Mouse (Mus musculus) intestine, embryonic 16.5 days (tissue): ENCODE data around the gene Sdc3. TPM values are rescaled to one million over a fixed set of nuclear protein-coding genes. Genes with fewer than 3 reads are reported as not detected.
A peak's percentile ranks its signal among the peaks of the same experiment; 100 is the strongest.

Source experiments
- ATAC-seq: fragments of 200-750 bp; cut with Nextera tagmentation; 2 replicates; pipeline ENCODE4 v1.8.0; 2017; ENCODE audit warnings: moderate TSS enrichment, moderate library complexity
- H3K27ac ChIP-seq: fragments of 300-500 bp; sonication (generic); 2 replicates; pipeline ENCODE4 v1.5.1; 2014; ENCODE audit warnings: mild to moderate bottlenecking, low read length
- H3K27me3 ChIP-seq: fragments of 300-500 bp; sonication (generic); replicated peaks from 2 replicates; pipeline ENCODE4 v1.6.1; 2014; ENCODE audit warnings: low read length, control low read depth, mixed read lengths; ENCODE audit not compliant: control insufficient read depth, insufficient read depth
- H3K36me3 ChIP-seq: fragments of 300-500 bp; sonication (generic); 2 replicates; pipeline ENCODE4 v1.6.1; 2014; ENCODE audit warnings: low read length, control low read depth; ENCODE audit not compliant: control insufficient read depth, insufficient read depth
- H3K4me1 ChIP-seq: fragments of 300-500 bp; sonication (generic); 2 replicates; pipeline ENCODE4 v1.6.1; 2014; ENCODE audit warnings: low read length, control low read depth, mixed read lengths; ENCODE audit not compliant: control insufficient read depth, insufficient read depth
- H3K4me2 ChIP-seq: fragments of 300-500 bp; sonication (generic); 2 replicates; pipeline ENCODE4 v1.6.1; 2014; ENCODE audit warnings: low read depth, low read length, control low read depth
- H3K4me3 ChIP-seq: fragments of 300-500 bp; sonication (generic); 2 replicates; pipeline ENCODE4 v1.5.1; 2014; ENCODE audit warnings: mild to moderate bottlenecking, low read length
- H3K9ac ChIP-seq: fragments of 300-500 bp; sonication (generic); 2 replicates; pipeline ENCODE4 v1.6.1; 2014; ENCODE audit warnings: low read depth, low read length
- H3K9me3 ChIP-seq: fragments of 300-500 bp; sonication (generic); 2 replicates; pipeline ENCODE4 v1.6.1; 2016; ENCODE audit warnings: low read length, control low read depth; ENCODE audit not compliant: control insufficient read depth
- WGBS: fragments of 180-500 bp; shearing (Covaris S2); extraction: QIAGEN DNeasy Blood & Tissue Kit; methylation state at CpG from one replicate; pipeline ENCODE4 v1.1.7; 2014; 5-methylcytosine and 5-hydroxymethylcytosine counted together
- polyA plus RNA-seq: library from polyadenylated mRNA; unstranded; fragments of >200 nt; fragmentation: Nextera tagmentation; extraction: Ambion mirVana; gene quantifications from 2 replicates; pipeline ENCODE4 v1.2.1, GENCODE M21; 2015

Sdc3 gene
- polyA plus RNA-seq, 1 experiment from 2014 or later = 12.3 TPM

DNA sequence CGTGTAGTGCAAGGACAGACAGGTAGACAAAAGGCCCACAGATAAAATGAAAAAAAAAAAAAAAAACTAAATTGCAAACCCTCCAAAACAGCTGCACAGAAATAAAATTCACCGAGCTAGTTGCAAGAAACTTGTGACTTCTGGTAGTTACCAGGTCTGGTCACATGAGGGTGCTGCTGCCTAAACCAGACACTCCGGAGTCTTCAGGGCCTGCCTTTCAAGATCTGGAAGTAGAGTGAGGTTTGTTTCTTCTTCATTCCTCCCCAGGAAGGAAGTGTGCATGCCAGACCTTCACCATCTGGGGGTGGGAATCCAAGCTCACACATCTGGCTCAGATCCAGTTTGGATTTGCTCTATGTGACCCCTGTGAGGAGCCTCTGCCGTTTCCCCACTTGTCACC is 7.6 kb upstream of the Sdc3 start:
- no peak; the same call in 1 of the 2 replicates for ATAC-seq

DNA sequence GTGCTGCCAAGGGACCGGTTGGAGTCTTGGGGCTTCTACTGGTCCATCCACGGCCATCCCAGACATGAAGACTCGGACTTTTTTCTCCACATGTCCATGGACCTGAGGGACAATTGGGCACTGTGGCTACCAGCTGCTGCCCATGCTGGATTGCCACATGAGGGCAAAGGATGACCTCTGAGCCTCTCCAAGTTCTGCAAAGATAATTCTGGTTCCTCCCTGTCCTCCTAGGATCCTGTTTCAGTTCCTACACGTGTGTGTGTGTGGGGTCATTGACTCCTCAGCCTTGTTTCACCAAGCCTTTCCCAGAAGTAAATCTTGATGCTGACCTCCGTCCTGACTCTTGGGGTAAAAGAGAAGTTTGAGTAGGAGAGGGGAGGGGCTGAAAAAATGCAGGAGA is 4.8 kb upstream of the Sdc3 start:
- H3K27ac ChIP-seq = no peak overlapping the region
- H3K9me3 ChIP-seq = no peaks in the 10 kb centered on the region
- no peak overlapping the region for H3K9ac ChIP-seq
- 78% methylated on average over 5 of the region's 5 CpGs for WGBS
- H3K27me3 ChIP-seq = 0 out of 2 replicates have a peak, but pooled peaks cover 3% of the 10 kb centered on the region
- H3K4me2 ChIP-seq = no peak overlapping the region
- H3K36me3 ChIP-seq = no peaks in the 10 kb centered on the region
- H3K4me1 ChIP-seq = peaks cover 3% of the 10 kb centered on the region; the same call in 1 of the 2 replicates
- H3K4me3 ChIP-seq = no peak overlapping the region
- no peak for ATAC-seq

More for the DNA sequence above, 7.6 kb upstream of the Sdc3 start:
- WGBS = 19% methylated on average over 4 of the region's 4 CpGs
- no peak overlapping the region for H3K27ac ChIP-seq
- H3K27me3 ChIP-seq = no peaks in the 10 kb centered on the region
- no peak overlapping the region for H3K9ac ChIP-seq
- no peak overlapping the region for H3K4me2 ChIP-seq
- H3K9me3 ChIP-seq = no peaks in the 10 kb centered on the region
- no peak overlapping the region for H3K4me3 ChIP-seq
- no peaks in the 10 kb centered on the region for H3K36me3 ChIP-seq
- peaks cover 3% of the 10 kb centered on the region; the same call in 1 of the 2 replicates for H3K4me1 ChIP-seq

DNA sequence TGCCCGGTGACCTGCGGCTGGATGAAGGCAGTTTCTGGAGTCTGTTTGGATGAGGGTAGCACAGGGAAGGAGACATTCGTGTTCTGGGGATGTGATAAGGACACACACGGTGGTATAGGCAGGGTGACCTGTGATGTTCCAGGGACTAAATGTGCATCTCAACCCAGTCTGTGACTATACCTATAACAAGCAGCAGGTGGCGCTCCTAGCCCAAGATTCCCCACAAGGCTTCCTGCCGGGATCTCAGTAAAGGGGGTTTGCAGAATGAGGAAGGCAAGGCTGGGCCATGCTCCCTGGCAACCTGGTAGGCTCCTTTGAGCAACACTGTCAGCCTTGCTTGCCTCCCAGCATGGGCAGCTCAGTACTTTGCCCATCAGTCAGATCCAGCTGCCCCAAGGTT is 2.2 kb upstream of the Sdc3 start:
- Histone ChIP-seq H3K9me3 (no peaks in the 10 kb centered on the region), H3K36me3 (no peaks in the 10 kb centered on the region), H3K9ac (no peak overlapping the region), H3K27ac (no peak overlapping the region), H3K4me1 (peaks cover 6% of the 10 kb centered on the region; the same call in 1 of the 2 replicates), H3K4me3 (no peak overlapping the region), H3K4me2 (no peak overlapping the region), H3K27me3 (peaks cover 6% of the 10 kb centered on the region; the same call in 1 of the 2 replicates)
- WGBS = 10% methylated on average over 6 of the region's 6 CpGs
- ATAC-seq = peak; percentile 23; the same call in 1 of the 2 replicates

DNA sequence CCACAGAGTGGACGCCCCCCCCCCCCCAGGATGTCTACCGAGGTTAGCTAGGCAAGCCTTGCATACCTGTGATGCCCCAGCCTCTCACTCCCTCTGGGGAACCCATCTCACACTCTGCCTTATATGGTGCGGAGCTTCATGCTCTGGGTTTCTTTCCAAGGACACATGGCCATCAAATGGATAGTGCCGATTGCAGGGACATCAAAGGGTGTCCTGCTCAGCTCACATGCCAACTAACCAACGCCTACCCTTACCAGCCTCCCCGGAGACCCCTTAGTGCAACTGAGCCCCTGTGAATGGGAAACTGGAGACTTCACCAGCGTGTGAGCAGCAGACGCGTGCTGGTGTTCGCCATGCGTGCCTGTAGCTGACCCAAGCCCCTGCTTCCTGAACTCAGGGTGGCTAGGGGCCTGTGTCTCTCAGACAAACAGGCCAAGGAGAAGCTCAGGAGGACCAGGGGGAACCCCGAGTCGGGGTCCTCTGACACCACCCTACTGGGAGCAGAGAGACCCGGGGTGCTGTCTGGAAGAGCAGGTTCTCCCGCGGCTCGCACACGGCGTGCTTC is 444 bp upstream of the Sdc3 start:
- Histone ChIP-seq H3K9me3 (no peaks in the 10 kb centered on the region), H3K9ac (peak overlapping the region; percentile 90), H3K4me1 (peaks cover 8% of the 10 kb centered on the region; the same call in 1 of the 2 replicates), H3K27ac (peak overlapping the region; percentile 29; the same call in 1 of the 2 replicates), H3K4me3 (peak overlapping the region; percentile 79), H3K27me3 (peaks cover 6% of the 10 kb centered on the region; the same call in 1 of the 2 replicates), H3K4me2 (peak overlapping the region; percentile 98), H3K36me3 (no peaks in the 10 kb centered on the region)
- 5% methylated on average over 17 of the region's 19 CpGs for whole genome bisulfite sequencing
- ATAC-seq = peak; percentile 16

DNA sequence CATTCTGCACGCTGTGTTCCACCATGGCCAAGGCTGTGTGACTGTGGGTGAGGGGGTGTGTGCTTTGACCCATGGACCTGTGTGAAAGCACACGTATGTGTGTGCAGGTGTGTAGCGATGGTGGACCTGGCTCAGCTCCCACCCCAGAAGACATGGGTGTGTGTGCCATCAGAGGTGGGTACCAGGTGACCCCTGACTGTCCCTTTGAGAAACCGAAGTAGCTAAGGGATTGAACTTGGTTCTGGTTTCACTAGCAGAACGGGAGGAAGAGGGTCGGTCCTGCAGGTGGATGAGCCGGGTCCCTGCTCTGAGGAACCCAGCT is 804 bp downstream of the Sdc3 start:
- Histone ChIP-seq H3K27me3 (peaks cover 6% of the 10 kb centered on the region; the same call in 1 of the 2 replicates), H3K27ac (no peak overlapping the region), H3K9ac (peak overlapping the region; percentile 90), H3K4me1 (peaks cover 20% of the 10 kb centered on the region), H3K36me3 (no peaks in the 10 kb centered on the region), H3K4me3 (peak overlapping the region; percentile 79), H3K4me2 (peak overlapping the region; percentile 98), H3K9me3 (no peaks in the 10 kb centered on the region)
- WGBS = 40% methylated on average over 7 of the region's 7 CpGs
- ATAC-seq = no peak; the same call in 1 of the 2 replicates

DNA sequence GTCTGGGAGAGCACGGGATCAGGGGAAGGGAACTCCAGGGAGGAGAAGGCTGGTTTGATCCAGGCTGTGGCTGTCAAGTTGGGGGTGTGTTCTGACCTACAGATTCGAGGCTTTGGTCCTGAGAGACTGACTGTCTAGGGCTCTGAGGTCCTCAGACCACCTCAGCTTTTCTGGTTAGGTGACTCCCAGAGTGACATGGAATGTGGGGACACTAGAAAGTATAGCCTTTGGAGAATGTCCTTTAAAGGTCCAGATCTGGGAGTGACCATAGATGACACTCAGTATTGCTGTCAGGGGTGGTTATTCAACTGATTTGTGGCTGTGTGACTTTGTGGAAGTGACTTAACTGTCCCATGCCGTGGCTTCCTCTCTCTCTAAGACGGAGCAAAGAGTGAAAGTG is 2.4 kb downstream of the Sdc3 start:
- H3K9me3 ChIP-seq = no peaks in the 10 kb centered on the region
- peaks cover 6% of the 10 kb centered on the region; the same call in 1 of the 2 replicates for H3K27me3 ChIP-seq
- peak overlapping the region; percentile 23; the same call in 1 of the 2 replicates for H3K4me2 ChIP-seq
- H3K4me1 ChIP-seq = peaks cover 33% of the 10 kb centered on the region
- no peak for ATAC-seq
- H3K4me3 ChIP-seq = no peak overlapping the region
- H3K9ac ChIP-seq = no peak overlapping the region
- WGBS = 38% methylated on average over 4 of the region's 4 CpGs
- H3K27ac ChIP-seq = no peak overlapping the region
- no peaks in the 10 kb centered on the region for H3K36me3 ChIP-seq

DNA sequence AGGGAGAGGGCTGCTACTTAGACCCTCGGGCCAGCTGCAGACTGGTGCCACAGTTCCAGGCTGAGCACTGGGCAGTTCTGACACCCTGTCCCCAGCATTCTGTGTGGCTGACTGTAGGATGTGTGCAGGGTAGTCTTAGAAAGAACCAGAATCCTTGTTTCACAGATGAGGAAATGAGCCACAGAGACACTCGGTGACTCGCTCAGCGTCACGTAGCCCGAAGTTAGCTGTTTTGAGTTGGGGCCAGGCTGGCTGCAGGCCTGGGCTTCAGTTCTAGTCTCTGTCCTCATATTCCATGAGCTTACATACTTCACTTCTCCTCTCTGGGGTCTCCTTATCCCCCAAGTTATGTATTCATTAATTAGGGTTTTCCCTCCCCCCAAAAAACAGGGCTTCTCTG is 3.6 kb downstream of the Sdc3 start:
- Histone ChIP-seq H3K4me1 (peaks cover 36% of the 10 kb centered on the region), H3K27me3 (peaks cover 6% of the 10 kb centered on the region; the same call in 1 of the 2 replicates), H3K36me3 (no peaks in the 10 kb centered on the region), H3K9me3 (no peaks in the 10 kb centered on the region), H3K9ac (no peak overlapping the region), H3K4me2 (no peak overlapping the region), H3K4me3 (no peak overlapping the region), H3K27ac (no peak overlapping the region)
- WGBS = 85% methylated on average over 6 of the region's 6 CpGs
- no peak for ATAC-seq

DNA sequence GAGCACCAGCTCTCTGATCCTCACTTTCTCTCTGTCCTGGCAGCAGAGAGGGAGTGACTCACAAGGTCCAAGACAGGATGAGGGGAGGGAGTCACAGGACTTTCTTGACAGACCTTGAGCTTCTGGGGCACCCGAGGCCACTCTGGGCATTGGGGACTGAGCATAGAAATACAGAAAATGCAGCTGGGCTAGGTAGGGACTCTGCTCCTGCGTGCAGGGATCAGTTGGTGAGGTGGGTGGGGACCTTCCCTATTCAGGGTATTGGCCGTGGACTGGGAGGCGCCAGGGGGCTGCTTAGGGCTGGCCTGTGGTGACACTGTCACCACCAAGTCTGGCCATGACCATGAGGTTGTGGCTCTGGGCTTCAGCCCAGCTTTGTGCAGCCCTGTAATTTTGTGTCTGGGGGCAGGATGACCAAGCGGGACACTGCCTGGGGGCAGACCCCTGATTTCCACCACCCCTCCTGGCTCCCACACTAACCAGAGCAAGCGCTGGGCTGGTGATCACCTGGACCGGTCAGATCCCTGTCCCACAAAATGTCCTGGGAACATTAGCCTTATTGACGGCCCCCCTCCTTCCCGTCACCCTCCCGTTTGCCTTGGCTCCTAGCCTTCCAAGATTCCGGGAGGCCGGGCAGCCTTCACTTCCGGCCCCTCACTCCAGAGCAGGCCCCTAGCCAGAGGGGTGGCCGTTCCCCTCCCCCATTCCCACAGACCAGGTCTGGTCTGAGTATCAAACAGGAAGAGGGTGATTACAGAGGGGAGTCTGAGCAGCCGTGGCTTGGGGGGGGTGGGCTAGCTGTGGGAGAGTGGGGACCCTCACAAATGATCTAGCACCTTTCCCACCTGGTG is 5.1 kb downstream of the Sdc3 start:
- Histone ChIP-seq H3K27me3 (peaks cover 3% of the 10 kb centered on the region; the same call in 1 of the 2 replicates), H3K27ac (peak overlapping the region; percentile 68), H3K4me3 (no peak overlapping the region; the same call in 1 of the 2 replicates), H3K4me2 (peak overlapping the region; percentile 9; the same call in 1 of the 2 replicates), H3K9ac (peak overlapping the region; percentile 53), H3K36me3 (no peaks in the 10 kb centered on the region), H3K4me1 (peaks cover 45% of the 10 kb centered on the region), H3K9me3 (no peaks in the 10 kb centered on the region)
- WGBS = 30% methylated on average over 15 of the region's 15 CpGs
- ATAC-seq = peak; percentile 27; the same call in 1 of the 2 replicates

DNA sequence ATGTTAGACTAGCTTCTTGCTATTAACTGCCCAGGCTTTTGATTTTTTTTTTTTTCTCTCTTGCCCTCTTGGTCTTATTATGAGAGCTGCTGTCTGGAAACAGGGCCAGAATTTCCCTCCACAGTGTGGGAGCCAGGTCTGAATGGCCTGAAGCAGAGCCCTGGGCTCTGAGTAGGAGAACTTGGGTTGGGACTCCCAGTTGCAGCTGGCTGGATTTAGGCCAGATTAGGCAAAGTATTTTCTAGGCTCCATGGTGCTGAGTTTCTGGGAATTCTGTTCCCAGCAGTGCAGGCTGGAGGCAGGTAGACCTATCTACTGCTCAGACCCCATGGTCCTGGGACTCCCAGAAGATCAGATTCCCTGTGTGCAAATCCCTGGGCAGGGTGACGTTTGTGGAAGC is 6.1 kb downstream of the Sdc3 start:
- Histone ChIP-seq H3K4me3 (no peak overlapping the region), H3K4me2 (no peak overlapping the region), H3K27me3 (no peaks in the 10 kb centered on the region), H3K4me1 (peaks cover 42% of the 10 kb centered on the region), H3K9me3 (no peaks in the 10 kb centered on the region), H3K36me3 (no peaks in the 10 kb centered on the region), H3K27ac (peak overlapping the region; percentile 68), H3K9ac (no peak overlapping the region)
- WGBS = 75% methylated on average over 1 of the region's 1 CpGs
- no peak for ATAC-seq
